In the genomic region with DNA sequence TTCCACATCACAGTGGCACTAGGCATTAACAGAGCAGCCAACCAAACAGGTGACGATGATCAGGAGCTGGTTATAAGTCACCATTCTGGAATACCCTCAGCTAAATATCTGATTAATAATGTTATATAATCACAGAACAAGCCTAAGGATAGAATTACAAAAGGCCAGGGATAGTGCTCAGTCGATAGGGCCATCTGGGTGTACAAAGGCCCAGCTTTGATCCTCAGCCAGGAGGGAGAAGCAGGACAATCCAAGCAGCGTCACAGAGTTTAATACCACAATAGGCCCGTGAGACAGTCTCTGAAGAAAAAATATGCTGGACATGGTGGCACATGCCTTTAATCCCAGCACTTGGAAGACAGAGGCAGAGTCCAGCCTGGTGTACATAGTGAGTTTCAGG, we compare ENCODE assay signal across 22 mouse cellular contexts.
"Had no signal": no experiment of that assay in that cellular context is flagged by ENCODE, and none has a peak within 500 bp of the region (broad histone marks: within the 10 kb centered on the region; RNA-seq: fewer than 3 reads in every experiment).

No protein-coding gene starts in this region.

- H3K4me3 ChIP-seq: heart, embryonic 13.5 days; heart, embryonic 15.5 days; hindbrain, embryonic 13.5 days; hindbrain, embryonic 15.5 days; kidney, embryonic 15.5 days; limb, embryonic 13.5 days; limb, embryonic 15.5 days; liver, embryonic 12.5 days had no signal

- DNase-seq: gastrocnemius, postnatal 14 days; gastrocnemius, postnatal 36 days; heart, adult 18-20 months; heart, postnatal 14 days; heart, postnatal 36 days; kidney, adult 11 months; kidney, adult 2 months; kidney, adult 9 months; kidney, postnatal 14 days; kidney, postnatal 36 days; left cerebral cortex, postnatal 4 days had no signal

- H3K27ac ChIP-seq: heart, embryonic 13.5 days; heart, embryonic 15.5 days; hindbrain, embryonic 13.5 days; hindbrain, embryonic 15.5 days; hindbrain, postnatal 0 days; kidney, embryonic 15.5 days; kidney, postnatal 0 days; limb, embryonic 13.5 days; limb, embryonic 15.5 days; liver, embryonic 12.5 days; liver, embryonic 14.5 days had no signal
